Mouse (Mus musculus) layer of hippocampus, postnatal 36 days (tissue): ENCODE results near the gene Pla2g2c. TPM values are rescaled to one million over a fixed set of nuclear protein-coding genes. Genes with fewer than 3 reads are reported as not detected.
A peak's percentile ranks its signal among the peaks of the same experiment; 100 is the strongest.

Experiments
- DNase-seq, 2 experiments: peaks; one replicate each; pipeline ENCODE4 v3.0.0; 2022
- total RNA-seq, 2 experiments: library from RNA; stranded (reverse); gene quantifications; 2 replicates each; pipeline ENCODE4 v1.2.3; 2021

The Pla2g2c gene
- total RNA-seq, 2 experiments from 2014 or later, result 0.10 to 0.22 TPM

GRCm38 (mm10) chr4:138709944-138710343 is 14.6 kb upstream of the Pla2g2c start:
- no peak for DNase-seq

- DNase-seq, result peak; percentile 60 to 66
Observed at GRCm38 (mm10) chr4:138710633-138711032, 14.0 kb upstream of the Pla2g2c start.

- DNase-seq, result no peak
Observed at GRCm38 (mm10) chr4:138711051-138711820, 13.4 kb upstream of the Pla2g2c start.

GRCm38 (mm10) chr4:138712096-138712495 is 12.5 kb upstream of the Pla2g2c start:
- DNase-seq, result no peak

GRCm38 (mm10) chr4:138712621-138713020 is 12.0 kb upstream of the Pla2g2c start:
- DNase-seq, result no peak

- DNase-seq, result no peak
Observed at GRCm38 (mm10) chr4:138714186-138714585, 10.4 kb upstream of the Pla2g2c start.

- no peak for DNase-seq
Observed at GRCm38 (mm10) chr4:138716697-138717096, 7.9 kb upstream of the Pla2g2c start.

- no peak for DNase-seq
Observed at GRCm38 (mm10) chr4:138718586-138719263, 5.9 kb upstream of the Pla2g2c start.

GRCm38 (mm10) chr4:138719264-138719596 is 5.4 kb upstream of the Pla2g2c start:
- peak in 1 of 2 experiments; percentile 42 for DNase-seq

GRCm38 (mm10) chr4:138723493-138724281 is 905 bp upstream of the Pla2g2c start:
- DNase-seq, result no peak

- peak in 1 of 2 experiments; percentile 57 for DNase-seq
Observed at GRCm38 (mm10) chr4:138725127-138725461, 502 bp downstream of the Pla2g2c start.

- DNase-seq, result no peak
Observed at GRCm38 (mm10) chr4:138725751-138726150, 1.2 kb downstream of the Pla2g2c start.

GRCm38 (mm10) chr4:138729018-138729703 is 4.6 kb downstream of the Pla2g2c start:
- no peak for DNase-seq

GRCm38 (mm10) chr4:138734105-138734504 is 9.5 kb downstream of the Pla2g2c start:
- DNase-seq, result no peak

GRCm38 (mm10) chr4:138734863-138735262 is 10.3 kb downstream of the Pla2g2c start:
- DNase-seq, result no peak

GRCm38 (mm10) chr4:138737031-138737430 is 12.4 kb downstream of the Pla2g2c start, which contains the start of gene Ubxn10:
Gene Ubxn10, minus strand, starts transcription at chr4:138737167.
- DNase-seq, result no peak

GRCm38 (mm10) chr4:138739136-138739851 is 14.7 kb downstream of the Pla2g2c start:
- DNase-seq, result peak in 1 of 2 experiments; percentile 40

GRCm38 (mm10) chr4:138745884-138746283 is 21.3 kb downstream of the Pla2g2c start:
- DNase-seq, result no peak

- no peak for DNase-seq
Observed at GRCm38 (mm10) chr4:138746866-138747265, 22.3 kb downstream of the Pla2g2c start.

GRCm38 (mm10) chr4:138747851-138748250 is 23.3 kb downstream of the Pla2g2c start:
- DNase-seq, result no peak

GRCm38 (mm10) chr4:138748369-138749072 is 23.9 kb downstream of the Pla2g2c start:
- DNase-seq, result peak in 1 of 2 experiments; percentile 52
